Mouse (Mus musculus): ENCODE measurements around the gene Rdm1.

DNA sequence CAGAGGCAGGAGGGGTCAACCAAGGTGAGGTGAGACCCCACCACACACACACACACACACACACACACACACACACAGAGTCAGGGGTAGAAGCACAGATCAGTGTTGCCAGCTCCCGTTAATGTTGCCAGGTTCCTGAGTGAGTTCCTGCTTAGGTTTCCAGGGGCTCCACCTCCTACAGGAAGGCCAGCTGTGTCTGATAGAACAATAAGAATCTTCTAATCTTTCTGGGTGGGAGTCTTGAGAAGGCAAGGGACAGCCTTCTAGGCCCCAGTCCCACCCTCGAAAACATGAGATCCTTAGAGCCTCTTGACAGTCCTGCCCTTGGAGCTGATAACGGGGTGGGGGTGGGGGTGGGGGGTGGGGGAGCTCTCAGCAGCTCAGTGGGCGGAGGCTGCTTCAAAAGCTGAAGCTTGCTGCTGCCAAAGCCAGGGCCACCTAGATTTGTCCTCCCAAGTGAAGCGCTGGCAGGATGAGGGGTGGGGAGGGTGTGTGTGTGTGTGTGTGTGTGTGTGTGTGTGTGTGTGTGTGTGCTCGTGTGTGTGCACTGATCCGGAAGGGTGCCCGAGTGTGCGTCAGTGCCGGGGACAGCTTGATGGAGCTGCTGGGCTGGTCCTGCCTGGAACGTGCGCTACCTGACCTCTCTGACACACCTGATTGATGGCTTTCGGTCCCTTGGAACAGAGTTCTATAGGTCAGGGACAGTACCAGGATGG is 41.7 kb downstream of the Rdm1 start:
- TF ChIP-seq CTCF (IDR thresholded peaks at IDR 0.05; ENCODE audit: low read depth), result no peak
- TF ChIP-seq EP300 (optimal IDR thresholded peaks at IDR 0.05), result no peak
